Mouse (Mus musculus) embryo, embryonic 10 days (tissue): ENCODE results near the gene Ttc32.
A peak's percentile ranks its signal among the peaks of the same experiment; 100 is the strongest.

Experiments used
- DNase-seq: peaks from one replicate; pipeline ENCODE4 v3.0.0-alpha.2; 2015; ENCODE audit warnings: low spot score

Ttc32 gene

DNA sequence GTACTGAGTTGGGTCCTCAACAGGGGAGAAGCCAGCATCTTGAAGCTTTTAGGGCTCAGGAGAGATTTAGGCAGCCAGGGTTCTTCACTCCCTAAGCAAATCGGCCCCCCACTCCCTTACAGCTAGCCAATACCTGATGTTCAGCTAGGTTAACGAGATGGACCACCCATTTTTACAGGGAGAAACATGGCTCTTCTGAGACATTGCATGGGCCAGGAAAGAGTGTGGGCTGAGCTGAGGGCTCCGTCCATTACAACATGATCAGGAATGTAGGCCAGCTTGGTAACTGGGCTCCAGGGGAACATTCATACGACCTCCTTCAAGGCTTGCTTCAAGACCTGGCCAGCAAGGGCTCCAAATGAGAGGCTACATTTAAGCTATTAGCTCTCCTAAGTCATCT, 16.9 kb downstream of the Ttc32 start:
- DNase-seq, result no peak

DNA sequence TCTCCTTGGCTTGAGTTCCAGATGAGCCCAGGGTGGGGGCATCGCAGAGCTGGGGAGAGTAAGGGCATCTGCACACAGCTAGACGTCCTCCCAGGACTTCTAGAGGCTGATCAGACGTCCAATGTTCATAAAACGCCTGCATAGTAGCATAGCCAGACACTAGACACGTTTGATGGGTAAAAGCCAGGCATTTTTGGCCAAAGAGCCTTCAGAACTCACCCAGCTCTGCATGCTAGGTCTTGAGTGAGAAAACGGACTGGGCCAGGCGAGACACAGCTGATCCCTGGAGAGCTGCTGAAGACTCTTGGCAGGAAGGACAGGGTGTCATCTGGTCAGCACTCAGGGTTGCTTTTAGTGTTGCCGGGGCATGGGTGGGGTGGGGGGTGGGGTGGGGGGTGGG, 18.3 kb downstream of the Ttc32 start:
- DNase-seq, result no peak

DNA sequence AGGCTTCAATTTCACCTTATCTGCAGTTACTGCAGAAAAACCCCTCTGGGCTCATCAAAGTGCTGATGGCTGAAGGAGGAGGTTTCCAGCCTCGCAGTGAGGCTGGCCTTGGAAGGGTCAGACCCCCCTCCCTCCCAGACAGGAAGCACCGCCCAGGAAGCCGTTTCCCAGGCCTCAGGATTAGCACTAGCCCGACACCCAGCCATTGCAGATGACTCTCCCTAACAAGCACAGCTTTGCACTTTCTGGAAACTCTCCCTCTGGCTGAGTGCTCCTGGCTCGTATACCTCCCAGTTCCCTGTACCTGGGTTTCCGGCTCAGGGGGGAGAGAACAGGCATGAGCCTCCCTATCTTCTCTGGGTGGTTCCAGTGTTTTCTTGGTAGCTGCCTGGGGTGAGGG, 21.0 kb downstream of the Ttc32 start:
- DNase-seq, result no peak

DNA sequence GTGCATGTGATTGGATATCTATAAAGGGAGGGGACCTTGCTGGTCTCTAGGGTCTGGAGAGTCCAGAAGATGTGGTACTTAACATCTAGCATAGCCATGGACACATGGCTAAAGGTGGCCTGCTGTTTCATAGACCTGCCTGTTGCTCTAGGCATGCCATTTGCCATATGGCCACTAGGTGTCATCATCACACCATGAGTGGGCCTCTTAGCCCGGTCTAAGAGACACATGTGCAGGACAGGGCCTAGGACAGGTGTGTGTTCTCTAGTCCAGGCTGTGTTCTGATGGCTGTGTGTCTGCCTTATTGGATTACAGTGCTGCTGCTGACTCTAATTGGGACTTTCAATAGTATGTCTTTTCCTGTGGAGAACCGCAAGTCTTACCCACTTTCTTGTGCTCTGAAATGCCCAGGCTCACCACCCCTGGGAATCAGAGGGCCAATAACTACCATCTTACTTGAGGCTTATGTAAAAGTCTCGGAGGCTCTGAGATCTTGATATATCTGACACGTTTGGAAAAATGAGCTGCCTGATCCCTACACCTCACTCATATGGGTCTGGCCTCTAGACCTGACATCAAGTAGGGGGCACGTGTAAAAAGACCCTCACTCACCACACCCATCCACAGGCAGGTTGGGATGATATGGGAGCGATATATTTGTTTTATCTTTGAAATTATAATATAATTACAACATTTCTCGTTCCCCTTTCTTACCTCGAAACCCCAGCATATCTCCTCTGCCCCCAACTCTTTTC, 22.5 kb downstream of the Ttc32 start:
- DNase-seq, result peak; percentile 92

DNA sequence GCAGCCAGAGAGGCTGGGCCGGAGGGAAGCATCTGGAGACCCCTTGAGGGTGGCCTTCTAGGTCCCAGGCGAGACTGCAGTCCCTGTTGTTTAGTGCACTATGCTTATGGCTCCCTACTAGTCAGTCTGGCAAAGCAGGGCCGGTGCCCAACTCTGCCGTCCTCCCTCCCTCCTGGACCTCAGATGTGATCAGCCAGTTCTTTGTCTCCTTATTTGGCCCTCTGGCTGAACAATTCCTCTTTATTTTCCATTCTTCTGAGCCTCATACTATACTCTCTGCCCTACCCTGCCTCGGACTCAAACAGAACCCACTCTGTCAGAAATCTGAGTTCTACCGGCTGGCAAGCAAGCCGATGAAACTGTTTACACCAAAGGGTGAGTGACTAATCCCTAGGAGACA, 23.5 kb downstream of the Ttc32 start:
- DNase-seq, result no peak

DNA sequence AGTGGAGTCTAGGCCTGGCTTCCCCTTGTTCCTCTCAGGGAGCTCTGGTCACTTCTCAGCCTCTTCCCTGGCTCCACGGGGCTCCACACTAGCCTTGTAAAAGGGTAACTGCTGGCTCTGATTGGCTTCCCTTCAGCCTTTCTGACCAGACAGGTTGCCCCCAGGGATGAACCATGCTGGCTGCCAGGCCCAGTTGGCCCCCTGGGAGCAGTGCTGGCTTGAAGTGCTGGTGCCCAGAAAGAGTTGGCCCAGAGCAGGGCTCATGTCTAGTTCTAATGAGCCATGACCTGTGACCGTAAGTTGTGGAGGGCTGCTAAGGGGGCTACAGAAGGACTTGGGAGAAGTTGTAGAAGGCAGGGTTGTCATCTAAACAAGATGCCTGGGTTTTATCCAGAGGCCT, 24.2 kb downstream of the Ttc32 start:
- no peak for DNase-seq

DNA sequence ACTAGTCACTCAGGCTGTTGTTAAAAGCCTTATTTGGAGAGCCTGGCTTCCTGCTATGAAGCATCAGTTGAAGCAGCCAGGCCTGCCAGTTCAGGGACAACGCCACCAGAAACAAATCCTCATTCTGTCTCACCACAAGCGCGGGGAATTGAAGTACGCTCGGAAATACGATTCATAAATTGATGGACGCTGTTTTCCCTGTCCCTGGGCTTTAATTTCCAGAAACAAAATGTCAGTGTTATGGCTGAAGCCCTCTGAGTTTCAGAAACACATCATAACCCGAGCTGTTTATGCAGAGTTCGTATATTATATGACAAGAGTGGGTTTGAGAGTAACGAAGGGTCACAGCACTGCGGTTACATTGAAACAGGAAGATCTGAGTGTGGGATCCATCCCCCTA, 25.5 kb downstream of the Ttc32 start:
- DNase-seq, result no peak

DNA sequence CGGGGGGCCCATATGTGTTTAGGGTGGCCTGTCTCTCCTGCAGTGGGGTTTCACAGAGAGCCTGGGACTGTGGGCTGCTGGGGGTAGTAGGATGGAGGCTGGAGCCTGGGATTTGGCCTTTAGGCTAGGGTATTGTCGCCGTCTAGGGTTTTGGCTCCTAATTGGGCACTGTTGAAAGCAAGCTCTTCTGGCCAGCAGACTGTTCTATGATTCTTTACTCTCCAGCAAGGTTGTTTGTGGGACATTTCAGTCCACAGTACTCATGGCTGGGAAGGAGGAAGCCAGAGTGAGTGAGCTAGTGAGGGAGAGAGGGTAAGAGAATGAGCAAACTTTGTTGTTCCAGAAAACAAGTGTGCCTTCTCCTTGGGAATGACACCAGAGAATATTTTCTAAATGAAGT, 29.7 kb downstream of the Ttc32 start:
- no peak for DNase-seq

DNA sequence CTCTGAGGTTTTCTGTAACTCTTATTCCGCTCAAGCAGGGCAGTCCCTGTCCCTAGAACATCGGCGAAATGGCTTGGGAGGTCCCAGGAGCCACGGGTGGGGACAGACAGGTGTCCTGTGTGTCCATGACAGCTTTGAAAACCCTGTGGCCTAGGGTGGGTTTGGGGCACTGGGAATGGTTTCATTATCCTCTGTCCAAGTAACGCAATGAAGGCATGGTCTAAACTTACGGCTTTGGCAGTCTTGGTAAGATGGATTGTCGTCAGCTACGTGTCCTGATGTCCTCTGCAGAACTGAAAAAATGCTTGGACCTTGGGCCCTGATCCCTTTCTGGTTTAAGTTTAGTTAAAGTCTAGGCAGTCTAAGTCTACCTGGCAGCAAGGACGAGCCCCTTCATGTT, 30.2 kb downstream of the Ttc32 start:
- no peak for DNase-seq

DNA sequence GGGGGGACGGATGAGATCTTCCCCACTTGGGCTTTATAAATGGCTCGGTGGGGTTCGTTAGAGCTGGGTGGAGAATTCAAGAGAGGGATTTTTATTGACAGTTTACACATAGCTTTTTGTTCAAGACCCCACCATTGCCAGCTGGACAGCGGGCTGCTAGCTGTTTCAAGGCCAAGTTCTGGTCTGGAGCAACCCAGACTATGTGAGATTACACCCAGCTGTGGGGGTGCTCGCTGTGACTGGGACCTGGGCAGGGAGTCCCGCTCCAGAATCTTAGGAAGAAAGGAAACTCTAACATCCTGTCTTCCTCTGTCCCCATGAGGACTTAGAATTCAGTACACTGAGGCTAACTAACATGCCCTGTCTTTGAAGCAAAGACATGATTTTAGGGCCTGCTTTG, 33.8 kb downstream of the Ttc32 start:
- DNase-seq, result no peak

DNA sequence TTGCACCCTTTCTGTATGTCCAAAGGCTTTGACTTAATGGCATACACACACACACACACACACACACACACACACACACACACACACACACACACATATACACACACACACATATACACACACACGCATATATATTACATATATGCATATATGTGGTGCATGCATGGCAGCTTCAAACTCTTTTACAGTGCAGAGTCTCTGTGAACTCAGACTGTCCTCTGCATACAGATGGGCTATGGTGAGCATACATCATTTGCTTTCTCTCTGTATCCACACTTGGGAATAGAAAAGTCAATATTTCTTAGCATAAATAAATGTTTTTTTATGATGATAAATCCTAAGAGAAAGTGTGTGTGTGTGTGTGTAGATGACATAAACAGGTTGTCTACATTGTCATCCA, 41.3 kb downstream of the Ttc32 start:
- no peak for DNase-seq

DNA sequence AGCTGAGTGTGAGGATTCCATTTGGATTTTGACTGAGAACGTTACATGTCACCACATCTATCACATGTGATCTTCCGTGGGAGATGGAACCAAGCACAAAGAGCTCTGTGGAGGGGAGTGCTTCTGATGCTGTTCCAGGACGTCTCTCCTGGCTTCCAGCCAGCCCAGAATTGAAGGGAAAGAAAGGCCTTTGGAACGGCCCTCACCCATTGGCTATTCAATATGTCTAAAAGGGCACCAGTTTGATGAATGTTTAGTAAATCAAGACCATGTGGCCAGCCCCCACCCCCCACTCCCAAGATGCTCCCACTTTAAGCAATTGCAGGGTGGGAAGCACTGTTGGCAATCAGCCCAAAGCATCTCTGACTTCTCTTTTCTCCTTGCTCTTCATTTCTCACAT, 41.7 kb downstream of the Ttc32 start:
- DNase-seq, result no peak

DNA sequence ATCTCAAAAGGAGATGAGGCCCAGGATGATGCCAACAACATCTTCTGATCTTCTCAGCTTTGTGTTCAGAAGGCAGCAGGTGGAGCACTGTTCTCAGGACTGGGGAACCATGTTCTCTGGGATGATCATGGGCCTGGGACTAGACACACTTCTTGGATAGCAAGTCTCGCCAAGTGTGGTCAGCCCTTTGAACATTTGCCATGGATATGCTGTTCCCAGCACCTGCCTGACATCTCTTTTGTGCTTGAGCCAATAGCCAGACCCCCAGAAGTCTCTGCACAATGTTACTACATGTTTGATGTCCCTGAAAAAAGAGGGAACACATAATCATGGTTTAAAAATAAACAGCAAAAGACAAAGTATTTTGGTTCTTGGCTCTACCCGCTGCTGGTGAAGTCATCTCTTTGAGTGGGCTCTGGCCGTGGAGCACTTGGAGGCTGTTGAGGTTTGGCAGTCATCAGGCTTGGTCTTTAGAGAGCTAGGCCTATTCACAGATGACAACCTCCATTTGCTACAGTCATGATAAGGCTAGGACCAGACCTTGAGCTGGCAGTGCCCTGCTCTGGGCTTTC, 47.8 kb downstream of the Ttc32 start:
- no peak for DNase-seq

DNA sequence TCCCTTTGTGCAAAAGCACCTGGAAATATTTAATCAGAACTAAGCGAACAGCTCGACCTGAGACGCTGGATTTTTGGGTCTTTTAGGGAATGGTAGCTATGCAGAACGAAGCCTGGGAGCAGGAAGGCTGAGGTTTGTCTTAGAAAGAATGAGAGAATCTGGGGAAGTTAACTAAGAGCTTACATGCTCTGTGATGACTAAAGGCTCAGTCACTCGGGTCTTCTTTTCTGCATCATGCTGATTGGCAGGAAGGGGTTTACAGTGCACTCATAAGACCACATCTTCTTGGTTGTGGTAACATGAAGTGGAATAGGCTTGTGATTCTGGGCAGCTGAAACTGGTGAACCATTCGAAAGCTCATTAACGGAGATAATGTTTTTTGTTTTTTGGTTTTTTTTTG, 60.4 kb downstream of the Ttc32 start:
- DNase-seq, result no peak
